Mouse (Mus musculus) cerebellum, adult 2 months (tissue): Measurements from ENCODE around the gene Foxl2.

ENCODE experiments used
- CTCF ChIP-seq: fragments of 200-500 bp; IDR thresholded peaks from 2 replicates; pipeline ENCODE4 v1.5.1; 2011; ENCODE audit warnings: low read depth, mild to moderate bottlenecking, control low read depth, low read length, moderate library complexity, borderline replicate concordance; ENCODE audit not compliant: insufficient read depth
- POLR2A ChIP-seq: fragments of 200-500 bp; IDR thresholded peaks from 2 replicates; pipeline ENCODE4 v1.6.1; 2011; ENCODE audit warnings: low read length, control low read depth, borderline replicate concordance; ENCODE audit not compliant: insufficient read depth

- no peak for TF ChIP-seq CTCF
- TF ChIP-seq POLR2A = no peak
Observed at GRCm38 (mm10) chr9:98932931-98933330, 22.2 kb upstream of the Foxl2 start.
